Mouse (Mus musculus) bone marrow, adult 2 months (tissue): ENCODE data around the gene Vkorc1. TPM values are rescaled to one million over a fixed set of nuclear protein-coding genes. Genes with fewer than 3 reads are reported as not detected.

Source experiments
- H3K27ac ChIP-seq: fragments of 200-500 bp; 2 replicates; pipeline ENCODE4 v1.5.1; 2012; ENCODE audit warnings: low read depth, mild to moderate bottlenecking, control low read depth, inconsistent platforms, low read length; ENCODE audit not compliant: control insufficient read depth, poor library complexity, insufficient read depth
- H3K4me1 ChIP-seq: fragments of 200-500 bp; 2 replicates; pipeline ENCODE4 v1.6.1; 2011; ENCODE audit warnings: low read length; ENCODE audit not compliant: control insufficient read depth, insufficient read depth
- H3K4me3 ChIP-seq: fragments of 200-500 bp; replicated peaks from 2 replicates; pipeline ENCODE3; 2011; ENCODE audit warnings: mild to moderate bottlenecking, low read depth, low read length, control low read depth; ENCODE audit not compliant: control insufficient read depth
- CTCF ChIP-seq: fragments of 200-500 bp; IDR thresholded peaks from 2 replicates; pipeline ENCODE4 v1.5.1; 2011; ENCODE audit warnings: low read length, control low read depth; ENCODE audit not compliant: control insufficient read depth, insufficient read depth
- POLR2A ChIP-seq: fragments of 200-500 bp; IDR thresholded peaks from 2 replicates; pipeline ENCODE4 v1.6.1; 2011; ENCODE audit warnings: low read depth, mild to moderate bottlenecking, control low read depth, low read length, borderline replicate concordance; ENCODE audit not compliant: control insufficient read depth
- WGBS: fragments of 180-500 bp; shearing (Covaris S2); methylation state at CpG from one replicate; pipeline ENCODE4 v1.1.7; 2018; 5-methylcytosine and 5-hydroxymethylcytosine counted together
- polyA plus RNA-seq: library from polyadenylated mRNA; stranded (reverse); fragments of >200 nt; gene quantifications from 2 replicates; pipeline ENCODE4 v1.2.4, GENCODE M21; 2011; ENCODE audit warnings: low replicate concordance; ENCODE audit not compliant: missing spikeins, insufficient read depth, insufficient read length

The Vkorc1 gene
- polyA plus RNA-seq, 1 experiment = 22.3 TPM

DNA sequence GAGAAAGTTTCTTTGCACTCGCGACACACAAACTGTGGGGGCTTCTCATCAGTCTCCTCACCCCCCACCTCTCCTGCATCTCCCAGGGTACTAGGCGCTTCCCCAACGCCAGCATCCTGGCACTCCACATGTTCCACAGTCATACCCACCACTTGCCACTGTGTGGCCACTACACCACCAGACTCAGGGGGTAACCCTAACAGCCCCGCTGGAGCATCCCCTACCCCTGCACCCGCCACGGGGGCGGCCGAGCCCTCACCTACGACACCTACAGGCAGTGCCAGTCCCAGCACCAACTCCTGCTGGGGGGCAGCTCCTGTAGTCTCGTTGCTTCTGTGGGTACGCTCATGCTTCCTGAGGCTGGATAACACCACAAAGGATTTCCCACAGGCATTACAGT is 29.0 kb downstream of the Vkorc1 start:
- Histone ChIP-seq H3K4me3 (no peak overlapping the region), H3K4me1 (no peaks in the 10 kb centered on the region), H3K27ac (no peak overlapping the region)
- TF ChIP-seq CTCF = no peak
- TF ChIP-seq POLR2A = no peak
- 95% methylated on average over 12 of the region's 12 CpGs for WGBS

GRCm38 (mm10) chr7:127858258-127858657 is 37.2 kb downstream of the Vkorc1 start:
- Histone ChIP-seq H3K27ac (no peak overlapping the region), H3K4me3 (no peak overlapping the region), H3K4me1 (no peaks in the 10 kb centered on the region)
- WGBS = 59% methylated on average over 6 of the region's 6 CpGs
- TF ChIP-seq CTCF (no peak), POLR2A (no peak)

DNA sequence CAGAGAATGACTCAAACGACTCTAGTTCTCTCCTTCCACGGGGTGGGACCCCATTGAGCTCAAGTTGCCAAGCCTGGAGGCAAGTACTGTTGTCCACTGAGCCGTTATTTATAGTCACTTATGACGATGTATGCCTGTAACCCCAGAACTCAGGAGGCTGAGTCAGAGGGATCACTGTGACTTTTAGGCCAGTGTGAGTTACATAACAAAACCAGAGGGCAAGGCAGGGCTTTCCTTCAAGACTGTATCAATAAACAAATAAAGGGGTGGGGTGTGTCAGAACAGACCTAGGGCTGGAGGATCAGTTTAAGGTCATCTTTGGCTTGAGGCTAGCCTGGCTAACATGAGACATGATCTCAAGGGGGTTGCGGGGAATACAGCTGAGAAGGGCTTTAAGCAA is 44.5 kb downstream of the Vkorc1 start:
- Histone ChIP-seq H3K27ac (no peak overlapping the region), H3K4me1 (no peaks in the 10 kb centered on the region), H3K4me3 (no peak overlapping the region)
- WGBS = 54% methylated on average over 5 of the region's 5 CpGs
- no peak for TF ChIP-seq CTCF
- TF ChIP-seq POLR2A = no peak

DNA sequence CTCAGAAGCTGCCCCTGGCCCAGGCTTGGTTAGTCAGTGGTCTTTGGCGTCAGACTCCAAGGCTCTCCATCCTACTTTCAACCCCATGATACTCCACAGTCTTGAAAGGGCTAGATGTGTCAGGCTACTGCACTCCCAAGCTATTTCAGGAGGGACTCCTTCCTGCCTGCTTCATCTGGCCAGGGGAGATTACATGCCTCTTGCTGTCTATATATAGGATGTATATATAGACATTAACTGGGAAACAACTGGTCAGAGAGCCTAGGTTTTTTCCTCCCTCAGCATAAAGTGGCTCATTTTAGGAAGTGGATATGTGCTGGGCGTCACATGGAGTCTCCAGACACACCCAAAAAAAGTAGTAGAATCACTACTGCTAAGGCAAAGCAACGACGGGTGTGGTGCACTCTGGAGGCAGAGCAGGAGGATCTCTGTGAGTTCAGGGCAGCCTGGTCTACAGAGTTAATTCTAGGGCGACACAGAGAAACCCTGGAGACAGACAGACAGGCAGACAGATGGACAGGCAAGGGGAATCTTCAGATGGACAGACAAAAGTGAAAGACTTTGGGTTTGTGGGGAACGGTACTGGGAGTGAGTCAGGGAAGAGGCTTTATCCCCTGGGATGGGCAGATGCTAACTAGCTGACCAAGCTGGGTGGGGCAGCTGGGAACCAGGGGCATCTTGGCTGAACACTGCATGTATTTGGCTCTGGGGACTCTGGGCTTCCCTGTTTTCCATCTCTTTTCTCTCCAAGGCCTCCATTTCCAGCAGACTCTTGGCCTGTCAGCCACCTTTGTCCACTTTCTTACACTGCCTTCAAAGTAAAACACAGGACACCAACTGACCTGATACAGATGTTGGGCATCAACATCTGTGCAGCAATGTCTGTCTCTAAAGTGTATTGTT is 45.2 kb downstream of the Vkorc1 start:
- WGBS = 57% methylated on average over 6 of the region's 6 CpGs
- 0 out of 2 replicates have a peak overlapping the region, but pooled peaks have one; percentile 12 for H3K27ac ChIP-seq
- H3K4me1 ChIP-seq = no peaks in the 10 kb centered on the region
- TF ChIP-seq POLR2A = no peak
- no peak for TF ChIP-seq CTCF
- no peak overlapping the region for H3K4me3 ChIP-seq

Other genes with a start within 250 kb of the Vkorc1 start
- gene Bcl7c, start 186.7 kb downstream of the Vkorc1 start, polyA plus RNA-seq = 44.5 and 65.5 TPM in 2 replicates
- gene Ctf1, start 182.9 kb downstream of the Vkorc1 start, polyA plus RNA-seq = not detected in 2 replicates
- gene Ctf2, start 163.5 kb downstream of the Vkorc1 start, polyA plus RNA-seq = not detected in 2 replicates
- gene Fbxl19, start 151.1 kb downstream of the Vkorc1 start, polyA plus RNA-seq = 18.8 and 23.0 TPM in 2 replicates
- gene Orai3, start 125.8 kb downstream of the Vkorc1 start, polyA plus RNA-seq = 7.6 and 14.6 TPM in 2 replicates
- gene Setd1a, start 118.9 kb downstream of the Vkorc1 start, polyA plus RNA-seq = 24.2 and 36.3 TPM in 2 replicates
- gene Gm49388, start 110.0 kb downstream of the Vkorc1 start, polyA plus RNA-seq = 0.75 TPM in 1 of 2 replicates, not detected in the other
- gene Hsd3b7, start 95.0 kb downstream of the Vkorc1 start, polyA plus RNA-seq = 13.3 and 23.4 TPM in 2 replicates
- 246 and 342 TPM in 2 replicates for gene Stx4a, start 71.3 kb downstream of the Vkorc1 start, polyA plus RNA-seq
- 1.1 and 1.8 TPM in 2 replicates for gene Stx1b, start 71.1 kb downstream of the Vkorc1 start, polyA plus RNA-seq
- gene Zfp646, start 19.4 kb downstream of the Vkorc1 start, polyA plus RNA-seq = 15.9 and 24.7 TPM in 2 replicates
- 4.0 and 8.3 TPM in 2 replicates for gene Zfp668, start 18.8 kb downstream of the Vkorc1 start, polyA plus RNA-seq
- 1.6 TPM in 1 of 2 replicates, not detected in the other for gene Prss53, start 4.6 kb downstream of the Vkorc1 start, polyA plus RNA-seq
- not detected in 2 replicates for gene Gm21974, start 163 bp downstream of the Vkorc1 start, polyA plus RNA-seq
- gene Bckdk, start 8.5 kb upstream of the Vkorc1 start, polyA plus RNA-seq = 42.4 and 66.8 TPM in 2 replicates
- 14.5 and 15.7 TPM in 2 replicates for gene Kat8, start 16.9 kb upstream of the Vkorc1 start, polyA plus RNA-seq
- 1.8 TPM in 1 of 2 replicates, not detected in the other for gene Prss8, start 34.5 kb upstream of the Vkorc1 start, polyA plus RNA-seq
- 1.3 and 4.3 TPM in 2 replicates for gene Prss36, start 51.1 kb upstream of the Vkorc1 start, polyA plus RNA-seq
- gene Fus, start 71.8 kb upstream of the Vkorc1 start, polyA plus RNA-seq = 627 and 763 TPM in 2 replicates
- 17.7 and 19.9 TPM in 2 replicates for gene Pycard, start 98.2 kb upstream of the Vkorc1 start, polyA plus RNA-seq
- gene Trim72, start 108.3 kb upstream of the Vkorc1 start, polyA plus RNA-seq = 0.45 and 1.1 TPM in 2 replicates
- 15.4 and 60.8 TPM in 2 replicates for gene Itgam, start 167.0 kb upstream of the Vkorc1 start, polyA plus RNA-seq
- gene Gm49368, start 167.1 kb upstream of the Vkorc1 start, polyA plus RNA-seq = 8.2 and 16.7 TPM in 2 replicates
- gene Itgax, start 233.9 kb upstream of the Vkorc1 start, polyA plus RNA-seq = 1.2 and 9.5 TPM in 2 replicates